Mouse (Mus musculus) right cerebral cortex, postnatal 36 days (tissue): ENCODE data around the gene Banp.

Experiments
- DNase-seq, 2 experiments: peaks; one replicate each; pipeline ENCODE4 v3.0.0; 2022; ENCODE audit warnings: low spot score in 2 of 2, mixed read lengths in 1 of 2

Gene Banp

DNA sequence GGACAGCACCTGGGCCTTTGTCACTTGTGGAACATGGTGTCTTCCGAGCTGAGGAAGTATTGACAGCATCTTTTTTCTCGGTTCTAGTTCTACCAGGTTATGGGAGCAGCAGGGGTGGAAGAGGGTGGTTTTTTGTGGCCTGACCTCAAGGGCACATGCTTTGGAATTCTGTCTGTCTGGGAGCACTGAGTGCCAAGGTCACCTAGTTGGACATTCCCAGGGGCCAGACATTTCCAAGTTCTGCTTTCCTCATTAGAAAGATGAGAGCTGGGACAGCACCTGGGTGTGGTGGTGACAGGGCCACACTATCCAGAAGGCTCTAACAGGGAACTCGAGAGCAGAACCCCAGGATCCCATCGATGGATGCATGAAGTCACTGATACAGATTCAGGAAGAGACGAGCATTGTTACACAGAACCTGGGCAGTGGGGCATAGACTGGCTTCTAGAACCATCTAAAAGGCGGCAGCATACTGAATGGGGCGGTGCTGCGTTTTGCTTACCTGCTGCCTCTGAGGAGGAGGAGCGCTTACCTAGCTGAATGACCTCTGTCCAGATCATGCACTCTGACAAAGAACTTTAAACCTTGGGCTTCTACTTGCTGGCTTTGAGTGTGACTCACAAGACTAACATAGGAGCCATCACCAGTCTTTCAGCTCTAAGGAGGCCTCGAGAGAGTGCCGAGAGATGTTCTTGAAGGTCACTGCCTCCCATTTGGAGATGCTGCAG lies 31.4 kb downstream of the Banp start:
- DNase-seq, result no peak

DNA sequence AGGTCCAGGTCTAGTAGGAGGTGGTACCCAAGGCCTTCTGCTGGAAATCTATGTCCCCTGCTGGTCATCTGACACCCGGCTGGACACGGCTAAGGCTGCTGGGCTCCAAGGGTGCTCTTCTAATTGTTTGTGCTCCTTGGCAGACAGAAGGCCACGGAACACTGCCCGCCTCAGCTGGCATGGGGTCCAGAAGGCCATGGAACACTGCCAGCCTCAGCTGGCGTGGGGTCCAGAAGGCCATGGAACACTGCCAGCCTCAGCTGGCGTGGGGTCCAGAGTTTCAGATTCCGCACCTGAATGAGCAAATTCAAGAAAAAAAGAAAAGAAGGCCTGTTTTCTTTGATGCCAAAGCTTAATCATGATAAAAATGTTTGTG lies 32.0 kb downstream of the Banp start:
- DNase-seq, result no peak

GRCm38 (mm10) chr8:121985673-121986072 lies 36.1 kb downstream of the Banp start:
- no peak for DNase-seq

GRCm38 (mm10) chr8:121987892-121988291 lies 38.3 kb downstream of the Banp start:
- DNase-seq, result no peak

- DNase-seq, result no peak
Measured at GRCm38 (mm10) chr8:121990506-121991255, 41.1 kb downstream of the Banp start.

DNA sequence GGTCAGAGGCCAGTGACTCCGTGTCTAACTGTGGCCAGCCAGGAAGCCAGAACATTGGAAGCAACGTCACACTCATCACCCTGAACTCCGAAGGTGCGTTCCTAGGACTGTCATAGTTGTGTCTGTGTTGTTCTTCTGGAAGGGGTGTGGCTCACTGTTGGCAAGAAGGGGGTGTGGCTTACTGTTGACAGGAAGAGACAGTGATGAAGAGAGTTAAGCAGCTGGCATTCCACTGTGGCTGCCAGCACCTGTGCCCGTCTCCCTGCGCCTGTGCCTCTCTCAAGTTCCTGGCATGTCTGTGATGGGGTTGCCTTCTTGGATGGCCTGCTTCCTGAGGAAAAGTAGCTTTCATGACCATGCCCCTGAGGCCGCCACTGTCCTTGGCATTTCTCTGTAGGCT lies 42.1 kb downstream of the Banp start:
- DNase-seq, result no peak

- no peak for DNase-seq
Measured at GRCm38 (mm10) chr8:121992911-121993310, 43.4 kb downstream of the Banp start.

DNA sequence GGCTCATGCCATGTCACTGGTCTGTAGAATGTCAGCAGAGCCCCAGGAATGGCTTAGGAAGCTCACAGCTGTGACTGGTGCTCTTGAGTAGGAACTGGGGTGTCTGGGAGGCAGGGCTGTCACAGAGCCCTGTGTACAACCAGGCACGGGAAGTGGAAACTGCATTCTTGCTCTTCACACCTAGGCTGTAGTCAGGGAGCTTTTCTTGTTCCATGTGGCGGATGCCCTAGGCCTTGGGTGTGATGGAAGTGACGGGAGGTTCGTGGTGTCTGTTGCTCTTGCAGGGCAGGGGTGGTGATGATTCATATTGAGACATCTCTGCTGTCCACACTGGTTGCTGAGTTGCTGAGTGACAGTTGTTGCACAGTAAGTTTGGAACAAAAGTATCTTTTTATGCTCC lies 45.6 kb downstream of the Banp start:
- DNase-seq, result no peak

DNA sequence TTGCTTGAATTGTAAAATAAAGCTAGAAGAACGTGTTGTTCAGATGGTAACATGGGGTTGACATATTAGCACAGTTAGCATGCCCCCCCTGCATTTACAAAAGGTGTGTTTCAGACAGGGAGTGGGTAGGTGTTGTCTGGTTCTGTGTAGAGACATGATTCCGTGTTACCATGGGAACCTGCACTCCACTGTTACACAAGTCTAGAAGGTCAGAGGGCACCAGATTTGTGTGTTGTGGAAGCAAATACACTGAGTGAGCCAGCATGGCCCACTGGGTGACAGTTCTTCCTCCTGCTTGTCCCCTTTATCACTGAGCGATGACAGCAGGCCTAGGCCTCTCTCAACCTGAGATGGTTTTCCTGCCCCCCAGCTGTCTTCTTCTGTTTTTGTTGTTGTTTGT lies 46.3 kb downstream of the Banp start:
- DNase-seq, result no peak

DNA sequence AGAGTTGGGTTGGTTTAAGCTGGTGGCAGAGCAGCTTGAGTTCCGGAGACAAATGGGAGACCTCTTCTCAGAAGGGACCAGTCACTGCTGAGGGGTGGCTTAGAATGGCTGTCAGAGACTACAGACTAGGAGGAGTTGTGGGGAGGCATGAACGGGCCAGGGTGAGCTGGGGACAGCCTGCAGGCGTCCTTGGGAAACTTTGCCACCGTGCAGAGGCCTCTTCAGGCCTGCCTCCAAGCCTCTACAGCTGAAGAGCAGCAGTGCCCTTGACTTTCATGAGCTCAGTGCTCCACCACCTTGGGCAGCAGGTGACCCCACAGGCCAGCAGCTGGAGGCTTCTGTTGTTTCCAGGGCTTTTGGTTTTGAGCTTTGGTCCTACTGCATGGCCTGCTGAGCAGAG lies 49.1 kb downstream of the Banp start:
- no peak for DNase-seq

GRCm38 (mm10) chr8:121999211-121999610 lies 49.7 kb downstream of the Banp start:
- DNase-seq, result no peak

DNA sequence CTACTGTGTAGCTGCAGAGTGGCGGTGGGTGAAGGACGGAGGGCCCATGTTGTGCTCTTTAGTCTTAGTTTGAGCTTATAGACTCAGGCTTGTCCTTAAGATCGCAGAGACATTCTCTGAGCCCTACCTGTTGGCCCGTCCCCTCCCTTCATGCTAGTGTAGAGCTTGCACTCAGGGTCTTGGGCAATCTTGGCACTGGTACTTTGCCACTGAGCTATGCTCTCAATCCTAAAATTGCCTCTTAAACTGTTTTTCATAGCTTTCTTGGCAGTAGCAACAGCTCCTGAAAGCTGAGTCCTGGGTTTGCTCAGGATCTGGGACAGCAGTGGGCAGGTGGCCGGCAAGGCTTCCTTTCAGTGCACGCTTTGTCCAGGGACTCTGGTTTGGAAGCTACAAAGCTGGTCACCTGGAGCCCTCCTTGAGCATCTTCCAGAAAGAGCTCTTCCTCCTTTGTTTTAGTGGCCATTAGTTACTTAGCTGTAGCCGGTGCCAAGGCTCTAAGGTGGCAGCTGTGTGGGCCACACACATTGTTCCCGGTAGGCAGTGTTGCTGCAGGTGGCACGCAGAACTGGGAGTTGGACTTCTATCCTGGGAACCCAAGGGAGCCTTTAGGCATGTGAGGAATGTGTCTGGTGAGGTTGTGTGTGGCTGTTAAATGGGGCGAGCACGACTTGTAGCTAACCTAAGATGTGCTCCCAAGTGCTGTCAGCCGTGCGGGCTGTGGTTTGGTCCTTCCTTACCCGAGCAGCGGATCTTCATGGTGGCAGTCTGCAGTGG lies 52.0 kb downstream of the Banp start:
- no peak for DNase-seq

GRCm38 (mm10) chr8:122003646-122004045 lies 54.1 kb downstream of the Banp start:
- DNase-seq, result no peak

GRCm38 (mm10) chr8:122004131-122004530 lies 54.6 kb downstream of the Banp start:
- DNase-seq, result no peak

GRCm38 (mm10) chr8:122005422-122006204 lies 56.1 kb downstream of the Banp start:
- no peak for DNase-seq

DNA sequence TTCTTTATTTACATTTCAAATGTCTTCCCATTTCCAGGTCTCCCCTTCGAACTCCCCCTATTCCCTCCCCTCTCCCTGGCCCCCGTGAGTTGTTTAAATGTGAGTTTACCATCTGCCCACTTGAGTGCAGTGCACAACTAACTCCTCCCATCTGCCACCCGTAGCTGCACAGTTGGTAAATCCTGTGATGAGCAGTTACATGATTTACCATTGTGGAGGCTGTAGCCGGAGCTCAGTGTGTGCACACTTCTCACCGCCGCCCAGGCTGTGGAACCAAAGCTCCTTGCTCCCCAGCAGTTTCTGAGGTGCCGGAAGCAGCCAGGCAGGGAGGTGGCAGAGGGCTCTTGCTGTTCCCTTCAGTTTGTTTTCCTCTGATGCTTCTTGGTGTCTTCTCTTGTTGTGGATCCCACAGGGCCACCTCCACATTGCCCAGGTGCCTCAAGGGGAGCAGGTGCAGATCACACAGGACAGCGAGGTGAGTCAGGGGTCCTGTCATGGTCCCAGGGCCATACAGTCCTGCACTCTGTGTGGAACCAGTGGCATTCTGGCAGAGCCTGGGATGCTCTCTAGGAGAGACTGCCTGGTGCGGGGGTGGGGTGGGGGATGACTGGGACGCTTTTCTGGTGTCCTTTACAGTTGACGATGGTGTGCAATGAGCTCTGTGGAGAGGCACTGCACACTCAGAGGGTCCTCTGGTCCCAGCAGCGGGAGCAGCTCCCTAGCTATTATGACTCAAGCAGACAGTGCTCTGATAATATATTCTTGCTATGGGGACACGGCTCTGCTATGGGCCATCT lies 57.3 kb downstream of the Banp start:
- peak; percentile 49 to 68 for DNase-seq

GRCm38 (mm10) chr8:122008395-122008794 lies 58.8 kb downstream of the Banp start:
- DNase-seq, result no peak

DNA sequence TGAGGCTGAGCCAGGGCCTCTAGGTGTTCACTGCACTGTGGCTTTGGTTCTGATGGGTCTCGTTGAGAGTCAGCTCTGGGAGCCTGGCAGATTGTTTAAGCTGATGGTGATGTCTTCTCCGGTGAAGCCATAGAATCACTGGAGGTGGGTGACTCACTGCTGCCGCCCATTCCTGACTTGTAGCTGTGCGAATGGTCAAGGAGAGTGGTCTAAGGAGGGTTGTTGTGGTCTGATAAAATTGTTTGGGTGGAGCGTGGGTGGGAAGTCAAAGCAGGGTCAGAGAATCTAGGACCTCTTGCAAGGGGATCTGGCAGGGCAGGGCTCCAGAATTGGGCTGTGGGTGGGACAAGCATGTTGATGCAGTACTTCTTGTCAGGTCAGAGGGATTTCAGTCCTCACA lies 61.1 kb downstream of the Banp start:
- DNase-seq, result no peak

GRCm38 (mm10) chr8:122011066-122011588 lies 61.6 kb downstream of the Banp start:
- no peak for DNase-seq

DNA sequence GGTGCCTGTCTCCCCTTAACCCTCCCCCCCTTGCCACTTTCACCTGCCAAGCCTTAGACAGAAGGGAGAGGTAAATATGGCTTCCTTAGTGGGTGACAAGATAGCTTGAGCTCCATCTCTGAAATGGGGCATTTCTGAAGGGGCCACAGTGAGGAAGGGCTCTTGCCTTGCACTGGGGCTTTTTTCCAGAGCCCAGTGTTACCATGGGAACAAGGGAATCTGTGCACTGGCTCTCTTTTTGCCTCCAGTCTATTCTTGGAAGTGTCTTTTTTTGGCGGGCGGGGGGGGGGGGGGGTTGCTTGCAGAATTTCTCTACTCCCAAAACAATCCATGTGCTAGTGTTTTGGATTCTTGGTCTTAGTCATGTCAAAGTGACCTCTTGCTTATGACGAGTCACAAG lies 65.1 kb downstream of the Banp start:
- DNase-seq, result no peak
